Mouse (Mus musculus) CH12.LX (cell line): ENCODE results near the gene Olfr1308. TPM values are rescaled to one million over a fixed set of nuclear protein-coding genes. Genes with fewer than 3 reads are reported as not detected.

Experiments
- DNase-seq: peaks from one replicate; pipeline ENCODE4 v3.0.0-alpha.2; 2013; ENCODE audit errors: extremely low read depth
- H3K27ac ChIP-seq: 2 replicates; pipeline ENCODE4 v1.5.1; 2012; ENCODE audit warnings: low read depth, mild to moderate bottlenecking, control low read depth, moderate library complexity; ENCODE audit not compliant: insufficient read depth
- H3K27me3 ChIP-seq: replicated peaks from 2 replicates; pipeline ENCODE3; 2012; ENCODE audit warnings: inconsistent platforms
- H3K36me3 ChIP-seq, 2 experiments: replicated peaks in 1 of 2; 2 replicates each; pipeline versions ENCODE3 to v1.6.1; 2012; ENCODE audit warnings: inconsistent platforms in 1 of 2, low read length in 1 of 2, mild to moderate bottlenecking in 1 of 2, mixed read lengths in 1 of 2, moderate library complexity in 1 of 2; ENCODE audit not compliant: control insufficient read depth in 1 of 2, insufficient read depth in 1 of 2
- H3K4me1 ChIP-seq, 2 experiments: 2 replicates each; pipeline ENCODE4 v1.6.1; 2012; ENCODE audit warnings: inconsistent platforms in 1 of 2, moderate library complexity in 1 of 2; ENCODE audit not compliant: insufficient read depth in 2 of 2, control insufficient read depth in 1 of 2
- H3K4me2 ChIP-seq: 2 replicates; pipeline ENCODE4 v1.6.1; 2012; ENCODE audit warnings: low read depth, mild to moderate bottlenecking, control low read depth; ENCODE audit not compliant: poor library complexity, insufficient read depth, severe bottlenecking
- H3K4me3 ChIP-seq, 3 experiments: fragments of 150-350 bp in 1 of 3; sonication (generic) in 1 of 3; replicated peaks in 1 of 3; 2 replicates each; pipeline versions ENCODE3 to v1.5.1; 2011 to 2012; ENCODE audit warnings: low read depth in 2 of 3, low read length in 2 of 3, mild to moderate bottlenecking in 2 of 3, moderate library complexity in 2 of 3, control low read depth in 1 of 3, improper control_type of control experiment in 1 of 3, inconsistent platforms in 1 of 3, mixed read lengths in 1 of 3; ENCODE audit not compliant: poor library complexity in 1 of 3
- H3K79me2 ChIP-seq: replicated peaks from 2 replicates; pipeline ENCODE4 v1.6.1; 2012; ENCODE audit warnings: mild to moderate bottlenecking, moderate library complexity; ENCODE audit not compliant: control insufficient read depth, poor library complexity, insufficient read depth, severe bottlenecking; ENCODE audit errors: extremely low read depth
- H3K9ac ChIP-seq: 2 replicates; pipeline ENCODE4 v1.6.1; 2012; ENCODE audit warnings: low read depth, mild to moderate bottlenecking, control low read depth, moderate library complexity; ENCODE audit not compliant: insufficient read depth
- H3K9me3 ChIP-seq: replicated peaks from 2 replicates; pipeline ENCODE3; 2012; ENCODE audit warnings: low read length, inconsistent platforms, mixed read lengths
- CTCF ChIP-seq, 2 experiments: IDR thresholded peaks in 1 of 2; conservative IDR thresholded peaks in 1 of 2; 2 replicates each; pipeline ENCODE4 v1.5.1; 2011 to 2012; ENCODE audit warnings: low read depth in 2 of 2, low read length in 2 of 2, improper control_type of control experiment in 1 of 2, inconsistent platforms in 1 of 2, mild to moderate bottlenecking in 1 of 2, moderate library complexity in 1 of 2
- E2F4 ChIP-seq: IDR thresholded peaks from 2 replicates; pipeline ENCODE4 v1.6.1; 2011; ENCODE audit warnings: low read depth, low read length, improper control_type of control experiment; ENCODE audit not compliant: insufficient replicate concordance
- GABPA ChIP-seq: IDR thresholded peaks from 2 replicates; pipeline ENCODE4 v1.6.1; 2012; ENCODE audit warnings: low read depth, low read length, improper control_type of control experiment, inconsistent platforms; ENCODE audit not compliant: insufficient replicate concordance
- HCFC1 ChIP-seq: IDR thresholded peaks from 2 replicates; pipeline ENCODE4 v1.6.1; 2012; ENCODE audit warnings: low read depth, mild to moderate bottlenecking, inconsistent platforms, low read length, improper control_type of control experiment
- JUN ChIP-seq: IDR thresholded peaks from 2 replicates; pipeline ENCODE4 v1.6.1; 2011; ENCODE audit warnings: low read depth, mild to moderate bottlenecking, low read length, improper control_type of control experiment, moderate library complexity; ENCODE audit not compliant: insufficient read depth
- MAFK ChIP-seq: IDR thresholded peaks from 2 replicates; pipeline ENCODE4 v1.6.1; 2011; ENCODE audit warnings: low read length, improper control_type of control experiment; ENCODE audit not compliant: insufficient replicate concordance
- MEF2A ChIP-seq: IDR thresholded peaks from 2 replicates; pipeline ENCODE4 v1.6.1; 2014; ENCODE audit warnings: low read depth, mild to moderate bottlenecking, inconsistent platforms, low read length, improper control_type of control experiment, borderline replicate concordance
- MXI1 ChIP-seq: IDR thresholded peaks from 2 replicates; pipeline ENCODE4 v1.6.1; 2011; ENCODE audit warnings: mild to moderate bottlenecking, low read depth, low read length, improper control_type of control experiment
- NELFE ChIP-seq: IDR thresholded peaks from 2 replicates; pipeline ENCODE4 v1.6.1; 2011; ENCODE audit warnings: low read depth, low read length, improper control_type of control experiment
- PAX5 ChIP-seq: IDR thresholded peaks from 2 replicates; pipeline ENCODE4 v1.6.1; 2012; ENCODE audit warnings: low read length, inconsistent platforms, mixed read lengths
- POLR2AphosphoS2 ChIP-seq: IDR thresholded peaks from 2 replicates; pipeline ENCODE4 v1.6.1; 2011; ENCODE audit warnings: low read depth, low read length, improper control_type of control experiment
- RAD21 ChIP-seq: IDR thresholded peaks from 2 replicates; pipeline ENCODE4 v1.6.1; 2011; ENCODE audit warnings: low read depth, mild to moderate bottlenecking, low read length, improper control_type of control experiment, moderate library complexity
- RCOR1 ChIP-seq: conservative IDR thresholded peaks from 2 replicates; pipeline ENCODE4 v1.6.1; 2012; ENCODE audit warnings: low read depth, mild to moderate bottlenecking, inconsistent platforms, low read length, improper control_type of control experiment
- SMC3 ChIP-seq: IDR thresholded peaks from 2 replicates; pipeline ENCODE4 v1.6.1; 2011; ENCODE audit warnings: low read depth, low read length, improper control_type of control experiment
- USF1 ChIP-seq: IDR thresholded peaks from 2 replicates; pipeline ENCODE4 v1.6.1; 2014; ENCODE audit warnings: low read depth, mild to moderate bottlenecking, inconsistent platforms, low read length, improper control_type of control experiment
- ZC3H11A ChIP-seq: IDR thresholded peaks from 2 replicates; pipeline ENCODE4 v1.6.1; 2012; ENCODE audit warnings: low read depth, mild to moderate bottlenecking, inconsistent platforms, low read length, improper control_type of control experiment
- ZNF384 ChIP-seq: IDR thresholded peaks from 2 replicates; pipeline ENCODE4 v1.6.1; 2012; ENCODE audit warnings: low read depth, low read length, improper control_type of control experiment, inconsistent platforms
- dilution Hi-C: fragments of 300-500 bp; cut with MboI; formaldehyde crosslinking; loops from 2 replicates; pipeline ENCODE4 v1.14.3; 2020; ENCODE audit warnings: low sequenced_read_pairs; ENCODE audit not compliant: extremely low pct_unique_long_range_greater_than_20kb, extremely low pct_ligation_motif_present
- in situ Hi-C: fragments of 300-500 bp; cut with MboI; formaldehyde crosslinking; loops from 3 replicates; pipeline ENCODE4 v1.14.3; 2019; ENCODE audit warnings: low sequenced_read_pairs, low pct_ligation_motif_present, low pct_unique_long_range_greater_than_20kb, mixed read lengths
- polyA plus RNA-seq: library from polyadenylated mRNA; unstranded; fragments of >175 nt; gene quantifications from 2 replicates; pipeline ENCODE4 v1.2.1, GENCODE M21; 2012; ENCODE audit warnings: low read depth; ENCODE audit not compliant: insufficient read length
- total RNA-seq, 2 experiments: library from RNA; depleted of rRNA; stranded (reverse); fragments of 300-350 nt in 1 of 2; fragments of >200 nt in 1 of 2; gene quantifications; 2 replicates each; pipeline ENCODE4 v1.2.3; 2012 to 2014

Olfr1308 gene
- total RNA-seq (2012; rRNA removed) (not detected in 2 replicates), total RNA-seq (2014; rRNA removed) (not detected in 2 replicates), polyA plus RNA-seq (not detected in 2 replicates)

DNA sequence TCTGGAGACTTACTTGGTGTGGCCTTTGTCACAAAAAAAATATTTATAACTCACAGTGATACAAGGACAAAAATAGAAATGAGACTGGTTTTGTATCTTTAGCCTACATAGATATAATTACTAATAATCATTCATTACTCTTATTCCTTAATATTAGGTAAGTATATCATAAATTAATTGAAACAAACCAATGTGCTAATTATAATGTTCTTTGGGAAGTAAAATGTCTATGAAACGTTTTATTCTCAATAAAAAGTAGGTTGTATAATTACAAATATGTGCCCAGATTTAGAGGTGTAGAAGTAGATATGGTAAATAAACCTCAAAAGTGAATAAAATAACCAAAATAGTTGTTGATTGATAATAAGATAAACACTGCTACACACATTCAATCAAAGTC, at the start of gene Olfr1308:
TSS of gene Olfr1308 (minus strand) at position 101 of the 400 bp plus-strand sequence.
- H3K4me1 ChIP-seq: no peaks in the 10 kb centered on the region
- in situ Hi-C loops: no loop called here
- no peak for TF ChIP-seq SMC3
- H3K4me2 ChIP-seq: no peak within 1 kb of the TSS
- H3K27ac ChIP-seq: no peak within 1 kb of the TSS
- H3K79me2 ChIP-seq: no peaks in the 10 kb centered on the region
- dilution Hi-C loops: no loop called here
- no peak within 1 kb of the TSS for H3K9ac ChIP-seq
- no peaks in the 10 kb centered on the region for H3K9me3 ChIP-seq
- H3K4me3 ChIP-seq: no peak within 1 kb of the TSS
- no peak for DNase-seq
- H3K27me3 ChIP-seq: peaks cover 4% of the 10 kb centered on the region
- H3K36me3 ChIP-seq: no peaks in the 10 kb centered on the region

- H3K36me3 ChIP-seq: no peaks in the 10 kb centered on the region
- H3K27me3 ChIP-seq: peaks cover 49% of the 10 kb centered on the region
- H3K4me1 ChIP-seq: no peaks in the 10 kb centered on the region
- in situ Hi-C loops (no loop called here), dilution Hi-C loops (no loop called here)
- no peak within 1 kb of the TSS for H3K4me2 ChIP-seq
- no peak within 1 kb of the TSS for H3K9ac ChIP-seq
- no peaks in the 10 kb centered on the region for H3K79me2 ChIP-seq
- no peaks in the 10 kb centered on the region for H3K9me3 ChIP-seq
- no peak within 1 kb of the TSS for H3K4me3 ChIP-seq
- no peak for TF ChIP-seq ZC3H11A
- no peak for TF ChIP-seq POLR2AphosphoS2
- no peak for TF ChIP-seq SMC3
- no peak for TF ChIP-seq CTCF (conservative IDR thresholded peaks at IDR 0.05 in 1 of 2, IDR thresholded peaks at IDR 0.05 in 1 of 2; ENCODE audit: low read depth in 2 of 2, low read length in 2 of 2)
- no peak for TF ChIP-seq HCFC1
- no peak for TF ChIP-seq USF1
- TF ChIP-seq GABPA: no peak
- TF ChIP-seq RAD21: no peak
- no peak for TF ChIP-seq RCOR1
- no peak for TF ChIP-seq NELFE
- no peak for TF ChIP-seq JUN
- TF ChIP-seq MXI1: no peak
- no peak for TF ChIP-seq ZNF384
- no peak for TF ChIP-seq E2F4
- no peak for TF ChIP-seq PAX5
- TF ChIP-seq MEF2A: no peak
- no peak for TF ChIP-seq MAFK
- TF ChIP-seq, all 38 proteins: peak for 0
- no peak for DNase-seq
- no peak within 1 kb of the TSS for H3K27ac ChIP-seq
Observed at GRCm38 (mm10) chr2:112012608-112013007, 47.9 kb upstream of the Olfr1308 start, which contains the start of gene Olfr1310. Gene Olfr1310 (minus strand): TSS chr2:112012708.
